Mouse (Mus musculus): ENCODE data around the gene Magi2. TPM values are rescaled to one million over a fixed set of nuclear protein-coding genes. Genes with fewer than 3 reads are reported as not detected.

Magi2 gene
- total RNA-seq (2015; ENCODE audit: low replicate concordance), result not detected in 2 replicates
- total RNA-seq (2017; ENCODE audit: low replicate concordance), result 0.42 and 0.51 TPM in 2 replicates

DNA sequence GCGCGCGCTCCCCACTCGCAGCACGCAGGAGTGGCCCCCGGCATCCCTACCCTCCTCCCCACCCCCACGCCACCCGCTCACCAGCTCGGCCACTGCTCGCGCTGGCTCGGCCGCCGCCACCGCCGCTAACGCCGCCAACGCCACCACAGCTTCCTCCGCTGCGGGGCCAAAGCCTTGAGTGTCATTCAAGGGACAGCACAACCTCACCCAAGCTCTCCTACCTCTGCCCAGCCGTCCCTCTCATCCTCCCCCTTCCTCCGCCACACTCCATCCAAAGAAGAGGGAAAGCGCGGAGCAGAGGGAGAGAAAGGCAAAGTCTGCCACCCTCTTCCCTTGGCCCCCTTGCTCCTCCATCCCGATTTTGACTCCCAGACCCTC is at the start of gene Magi2:
Magi2 (plus strand) TSS at position 171 of the 378 bp plus-strand sequence.
- no peak for ATAC-seq (replicated peaks; ENCODE audit: low FRiP score, poor library complexity, severe bottlenecking)

DNA sequence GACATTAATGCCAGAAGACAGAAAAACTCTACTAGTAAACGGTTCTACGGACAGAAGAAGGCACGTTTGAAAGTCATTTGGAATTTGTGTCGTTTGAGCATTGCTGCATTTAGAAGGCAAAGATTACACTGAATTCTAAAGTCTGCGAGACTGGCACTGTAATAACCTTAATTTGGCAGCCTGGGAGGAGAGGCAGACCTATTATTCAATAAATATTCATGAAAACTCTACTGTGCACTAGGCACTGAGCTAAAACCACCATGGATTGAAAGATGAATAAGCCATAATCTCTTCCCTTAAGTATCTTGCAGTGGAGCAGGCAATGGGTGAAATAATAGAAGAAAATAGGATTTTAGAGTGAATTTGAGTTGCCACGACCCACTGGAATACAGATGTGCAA is 48.2 kb upstream of the Magi2 start:
- ATAC-seq (replicated peaks; ENCODE audit: low FRiP score, poor library complexity, severe bottlenecking), result no peak

DNA sequence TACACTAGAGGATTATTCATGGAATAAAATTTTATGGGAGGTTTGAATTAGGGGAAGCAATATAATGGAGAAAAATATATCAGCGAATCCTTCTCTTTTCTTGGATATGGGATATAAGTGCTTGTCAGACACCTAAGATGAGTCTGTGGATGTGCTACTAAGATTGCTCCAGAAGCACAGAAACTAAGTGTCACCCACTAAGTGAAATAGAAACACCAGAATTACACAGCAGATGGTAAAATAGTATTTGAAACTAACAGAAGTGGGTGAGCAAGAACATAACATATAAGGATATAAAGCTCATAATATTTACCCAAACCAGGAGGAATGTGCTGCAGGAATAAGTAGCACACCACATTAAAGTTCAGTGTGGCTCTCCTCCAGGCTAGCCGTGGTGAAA is 40.7 kb upstream of the Magi2 start:
- ATAC-seq (replicated peaks; ENCODE audit: low FRiP score, poor library complexity, severe bottlenecking), result no peak

DNA sequence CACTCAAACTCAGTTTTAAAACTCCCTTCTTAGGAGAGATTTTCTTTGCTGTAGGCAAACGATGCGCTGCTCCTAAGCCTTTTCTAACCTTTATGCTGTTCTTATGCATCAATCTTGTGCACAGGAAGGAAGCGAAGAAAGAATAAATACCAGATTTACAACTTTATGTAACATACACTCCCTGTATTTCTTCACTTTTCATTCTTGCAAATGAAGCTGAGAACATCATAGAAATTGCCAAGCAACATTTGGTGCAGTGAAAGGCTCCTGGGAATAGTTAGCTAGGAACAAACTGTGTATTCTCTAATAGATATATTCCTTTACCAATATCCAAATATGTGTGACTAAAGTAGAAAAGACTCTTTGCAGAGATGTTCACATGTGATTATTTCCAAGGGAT is 15.2 kb upstream of the Magi2 start:
- no peak for ATAC-seq (replicated peaks; ENCODE audit: low FRiP score, poor library complexity, severe bottlenecking)

DNA sequence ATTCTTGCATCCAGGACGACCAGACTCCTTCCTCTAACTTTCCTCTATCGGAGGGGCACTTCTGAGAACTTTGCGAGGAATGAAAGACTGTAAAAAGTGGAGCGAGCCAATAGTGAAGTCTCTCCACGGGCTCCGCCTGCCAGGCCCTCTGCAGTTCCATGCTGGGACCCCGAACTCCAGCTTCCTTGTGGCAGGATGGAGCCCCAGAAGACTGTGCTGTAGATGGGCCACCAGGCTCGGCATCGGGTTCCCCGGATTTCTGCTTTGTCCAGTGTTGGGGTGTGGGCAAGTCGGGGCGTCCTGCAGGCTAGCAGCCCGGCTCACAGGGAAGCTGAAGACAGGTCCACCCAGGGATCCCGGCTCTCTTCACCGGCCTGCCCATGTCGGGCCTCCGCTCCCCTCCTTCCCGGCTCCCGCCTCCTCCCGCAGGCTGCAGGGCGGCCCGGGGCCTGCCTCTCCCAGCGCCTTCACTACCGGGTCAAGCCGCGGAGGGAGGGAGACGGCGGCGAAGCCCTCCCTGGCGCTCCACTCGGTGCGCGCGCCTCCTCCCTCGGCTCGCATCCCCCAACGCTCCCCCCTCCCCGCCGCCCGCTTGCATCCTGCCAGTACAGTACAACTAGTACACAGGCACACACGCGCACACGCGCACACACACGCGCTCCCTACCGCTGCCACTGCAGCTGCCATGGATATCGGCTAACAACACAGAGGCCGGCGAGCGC is 531 bp upstream of the Magi2 start:
- ATAC-seq (replicated peaks; ENCODE audit: low FRiP score, poor library complexity, severe bottlenecking), result no peak

DNA sequence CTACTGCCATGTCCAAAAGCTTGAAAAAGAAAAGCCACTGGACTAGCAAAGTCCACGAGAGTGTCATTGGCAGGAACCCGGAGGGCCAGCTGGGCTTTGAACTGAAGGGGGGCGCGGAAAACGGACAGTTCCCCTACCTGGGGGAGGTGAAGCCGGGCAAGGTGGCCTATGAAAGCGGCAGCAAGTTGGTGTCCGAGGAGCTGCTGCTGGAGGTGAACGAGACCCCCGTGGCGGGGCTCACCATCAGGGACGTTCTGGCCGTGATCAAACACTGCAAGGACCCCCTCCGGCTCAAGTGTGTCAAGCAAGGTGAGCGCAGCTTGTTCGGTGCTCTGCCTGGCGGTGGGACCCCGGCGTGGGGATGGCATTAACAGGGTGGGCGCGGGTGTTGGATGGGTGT is 445 bp downstream of the Magi2 start:
- no peak for ATAC-seq (replicated peaks; ENCODE audit: low FRiP score, poor library complexity, severe bottlenecking)

DNA sequence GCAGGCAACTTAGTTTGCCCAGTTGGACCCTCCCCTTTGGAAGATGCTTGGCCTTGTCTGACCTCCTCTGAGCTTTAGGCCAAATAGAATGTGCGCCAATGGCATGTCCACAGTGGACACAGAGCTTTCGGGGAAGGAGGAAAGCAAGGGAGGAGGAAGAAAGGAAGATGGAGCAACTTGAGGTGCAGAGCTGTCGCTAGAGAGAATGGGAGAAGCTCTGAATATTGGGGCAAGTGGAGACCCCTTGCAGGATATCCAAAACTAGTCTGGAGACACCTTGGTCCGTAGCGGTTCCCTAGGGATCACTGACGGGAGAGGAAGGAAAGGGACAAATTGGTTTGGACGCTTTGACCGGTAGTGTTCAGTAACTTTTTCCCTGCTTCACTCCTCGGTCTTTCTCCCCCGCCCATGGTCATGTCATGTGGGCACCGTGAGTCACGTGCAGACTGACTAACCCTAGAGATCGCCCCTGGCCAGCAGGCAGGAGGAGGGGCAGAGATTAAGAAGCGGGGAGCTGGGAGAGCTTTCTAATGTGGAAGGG is 1.0 kb downstream of the Magi2 start:
- no peak for ATAC-seq (replicated peaks; ENCODE audit: low FRiP score, poor library complexity, severe bottlenecking)

DNA sequence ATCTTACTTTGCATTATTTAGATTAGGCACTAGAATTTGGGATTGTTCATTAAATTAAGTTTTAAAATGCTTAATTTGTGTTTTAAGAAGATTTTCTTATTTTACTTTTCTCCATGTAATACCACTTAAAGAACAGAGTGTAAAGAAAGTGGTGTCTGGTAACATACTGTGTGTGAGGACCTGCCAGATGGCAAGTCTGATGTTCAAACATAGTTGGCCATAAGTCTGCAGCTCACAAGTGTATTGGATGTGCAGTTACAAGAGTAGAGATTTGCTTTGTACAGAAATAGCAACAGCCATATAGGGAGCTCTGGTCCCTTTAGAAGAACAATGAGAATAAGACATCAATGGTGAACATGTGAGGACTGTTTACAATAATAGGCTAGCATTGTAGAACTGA is 15.0 kb downstream of the Magi2 start:
- no peak for ATAC-seq (replicated peaks; ENCODE audit: low FRiP score, poor library complexity, severe bottlenecking)

DNA sequence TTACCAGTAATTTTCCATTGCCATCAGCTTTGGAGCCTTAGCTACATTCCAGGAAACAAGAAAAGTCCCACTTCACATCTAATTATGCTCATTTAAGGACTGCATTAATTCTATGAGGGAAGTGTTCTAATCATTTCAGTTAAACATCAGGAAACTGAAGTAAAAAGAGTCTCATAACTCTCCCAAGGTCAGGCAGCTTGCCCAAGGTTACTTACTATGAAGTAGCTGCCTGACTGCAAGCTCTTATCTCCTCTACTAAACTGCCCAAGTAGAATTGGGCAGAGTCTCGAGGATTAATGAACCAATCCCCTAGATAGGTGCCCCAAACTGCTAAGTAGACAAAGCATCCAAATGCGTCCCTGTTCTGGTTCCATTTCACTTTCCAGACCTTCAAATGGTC is 19.6 kb downstream of the Magi2 start:
- ATAC-seq (replicated peaks; ENCODE audit: low FRiP score, poor library complexity, severe bottlenecking), result no peak

DNA sequence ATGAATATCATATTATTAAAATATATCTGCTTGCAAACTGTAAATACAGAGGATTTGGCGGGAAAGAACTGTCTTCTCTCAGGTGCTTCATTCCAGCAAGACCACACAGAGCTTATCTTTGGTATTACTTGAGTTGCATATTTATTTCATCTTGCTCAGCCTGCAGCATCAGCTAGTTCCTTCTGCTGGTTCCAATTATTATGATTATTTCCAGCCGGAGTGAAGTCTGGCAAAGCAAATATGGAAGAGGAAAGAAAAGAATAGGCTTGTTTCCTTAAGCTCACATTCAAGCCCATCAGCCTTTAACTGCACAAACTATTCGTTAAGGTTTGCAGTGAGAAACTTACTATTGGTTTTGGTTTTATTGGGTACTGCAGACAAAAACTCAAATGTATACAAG is 20.4 kb downstream of the Magi2 start:
- no peak for ATAC-seq (replicated peaks; ENCODE audit: low FRiP score, poor library complexity, severe bottlenecking)

DNA sequence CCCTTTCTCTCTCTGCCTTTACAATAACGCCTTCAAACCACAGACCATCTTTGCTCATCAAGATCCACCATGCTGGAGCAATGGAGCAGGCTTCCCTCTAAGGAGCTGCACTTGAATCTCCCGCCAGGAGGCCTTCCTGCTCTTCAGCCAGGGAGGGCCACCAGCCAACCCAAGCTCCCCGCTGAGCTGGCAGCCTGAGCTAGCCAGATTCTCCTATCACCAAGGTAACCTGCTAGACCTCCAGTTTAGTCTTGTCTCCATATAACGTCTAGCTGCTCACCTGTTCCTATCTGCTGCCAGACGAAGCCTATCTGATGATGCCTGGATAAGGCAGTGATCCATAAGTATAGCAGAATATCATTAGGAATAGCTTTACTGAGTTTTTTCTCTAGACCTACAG is 36.0 kb downstream of the Magi2 start:
- no peak for ATAC-seq (replicated peaks; ENCODE audit: low FRiP score, poor library complexity, severe bottlenecking)

DNA sequence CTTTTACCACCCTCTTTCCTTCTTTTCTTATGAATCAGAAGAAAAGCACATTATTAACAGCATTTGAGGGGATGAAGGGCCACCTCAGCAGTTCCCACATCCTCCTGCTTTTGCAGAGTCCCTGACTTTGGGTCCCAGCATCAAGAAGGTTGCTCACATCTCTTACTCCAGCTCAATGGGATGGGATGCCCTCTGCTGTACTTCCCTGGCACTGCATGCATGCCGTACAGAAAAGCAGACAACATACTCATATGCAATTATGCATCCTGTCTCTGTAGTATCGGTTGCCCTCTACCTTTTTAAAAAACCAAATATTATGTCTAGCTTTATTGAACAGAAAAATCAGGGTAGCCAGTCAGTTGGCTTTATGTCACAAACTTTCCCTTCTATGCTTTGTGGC is 37.8 kb downstream of the Magi2 start:
- no peak for ATAC-seq (replicated peaks; ENCODE audit: low FRiP score, poor library complexity, severe bottlenecking)

DNA sequence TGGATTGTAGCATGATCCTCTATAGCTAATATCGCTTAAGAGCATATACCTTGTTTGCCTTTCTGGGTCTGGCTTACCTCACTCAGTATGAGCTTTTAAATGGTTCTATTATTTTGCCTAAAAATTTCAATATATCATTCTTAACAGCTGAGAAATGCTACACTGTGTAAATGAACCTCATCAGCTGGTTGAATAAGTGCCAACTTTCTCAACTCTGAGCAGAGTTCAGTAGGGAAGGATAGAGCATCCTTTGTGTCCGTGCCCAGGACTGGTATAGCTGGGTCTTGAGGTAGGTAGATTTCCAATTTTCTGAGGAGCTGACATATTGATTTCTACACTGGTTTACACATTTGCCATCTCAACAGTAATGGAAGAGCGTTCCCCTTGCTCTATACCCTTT is 65.7 kb downstream of the Magi2 start:
- ATAC-seq (replicated peaks; ENCODE audit: low FRiP score, poor library complexity, severe bottlenecking), result no peak

DNA sequence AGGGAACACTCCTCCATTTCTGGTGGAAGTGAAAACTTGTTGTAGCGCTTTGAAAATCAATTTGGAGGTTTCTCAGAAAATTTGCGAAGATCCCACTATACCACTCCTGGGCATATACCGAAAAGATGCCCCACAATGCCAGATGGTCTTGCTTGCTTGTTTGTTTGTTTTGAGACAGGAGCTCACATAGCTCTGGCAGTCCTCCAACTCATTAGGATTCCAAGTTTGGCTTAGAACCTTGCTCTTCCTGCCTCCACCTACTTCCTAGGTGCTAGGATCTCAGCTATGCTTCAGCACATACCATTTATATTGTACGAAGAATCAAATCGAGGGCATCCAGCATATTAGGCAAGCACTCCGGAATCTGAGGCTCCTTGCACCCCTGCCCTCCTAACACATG is 79.8 kb downstream of the Magi2 start:
- no peak for ATAC-seq (replicated peaks; ENCODE audit: low FRiP score, poor library complexity, severe bottlenecking)

DNA sequence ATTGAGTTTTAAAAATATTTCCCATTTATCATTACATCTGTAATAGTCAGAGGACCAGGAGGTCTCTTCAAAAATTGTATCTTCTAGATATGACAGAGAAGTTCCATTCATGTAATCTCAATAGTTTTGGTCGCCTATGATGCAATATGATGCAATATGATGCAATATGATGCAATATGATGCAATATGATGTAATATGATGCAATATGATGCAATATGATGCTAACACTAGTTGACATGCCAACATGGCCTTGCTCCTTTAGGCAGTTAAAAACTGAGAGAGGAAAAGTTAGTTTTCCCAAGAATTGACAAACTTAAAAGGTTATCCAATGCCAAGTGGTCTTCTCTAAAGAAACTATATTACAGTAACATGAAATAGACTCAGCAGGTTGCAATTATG is 83.0 kb downstream of the Magi2 start:
- ATAC-seq (replicated peaks; ENCODE audit: low FRiP score, poor library complexity, severe bottlenecking), result no peak

DNA sequence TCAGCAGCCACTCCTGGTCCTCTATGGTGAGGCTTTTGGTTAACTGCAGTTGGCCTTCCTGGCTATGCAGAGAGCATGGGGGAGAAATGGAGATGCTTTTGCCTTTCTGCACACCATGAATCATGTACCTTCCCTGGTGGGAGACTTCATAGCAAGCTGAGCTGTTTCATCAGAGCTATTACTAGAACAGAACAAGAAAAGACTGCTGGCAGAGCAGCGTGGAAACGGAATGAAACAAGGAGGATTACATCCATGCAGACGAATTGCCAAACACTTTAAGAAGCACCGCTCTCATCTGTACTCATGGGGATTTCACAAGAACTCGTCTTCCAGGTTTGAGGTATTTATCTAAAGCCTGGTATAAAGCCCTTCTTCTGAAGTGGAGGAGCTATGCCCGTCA is 95.7 kb downstream of the Magi2 start:
- no peak for ATAC-seq (replicated peaks; ENCODE audit: low FRiP score, poor library complexity, severe bottlenecking)

DNA sequence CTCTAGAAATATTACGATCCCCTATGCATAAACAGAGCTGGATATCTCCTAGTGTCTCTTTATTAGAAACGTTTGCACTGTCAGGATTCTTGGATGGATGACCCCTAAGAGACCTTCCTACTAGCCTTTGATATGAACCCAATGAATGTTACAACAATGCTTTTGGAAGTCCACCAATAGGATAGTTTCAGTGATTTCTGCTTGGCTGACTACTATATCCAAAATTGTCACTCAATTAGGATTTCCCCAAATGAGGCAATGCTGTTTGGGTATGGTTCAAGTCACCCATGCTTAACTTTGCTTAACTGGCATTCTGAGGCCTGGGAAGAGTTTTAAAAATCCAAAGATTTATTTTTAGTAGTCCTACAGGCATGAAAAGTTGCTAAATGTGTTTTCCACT is 110.7 kb downstream of the Magi2 start:
- ATAC-seq (replicated peaks; ENCODE audit: low FRiP score, poor library complexity, severe bottlenecking), result no peak

DNA sequence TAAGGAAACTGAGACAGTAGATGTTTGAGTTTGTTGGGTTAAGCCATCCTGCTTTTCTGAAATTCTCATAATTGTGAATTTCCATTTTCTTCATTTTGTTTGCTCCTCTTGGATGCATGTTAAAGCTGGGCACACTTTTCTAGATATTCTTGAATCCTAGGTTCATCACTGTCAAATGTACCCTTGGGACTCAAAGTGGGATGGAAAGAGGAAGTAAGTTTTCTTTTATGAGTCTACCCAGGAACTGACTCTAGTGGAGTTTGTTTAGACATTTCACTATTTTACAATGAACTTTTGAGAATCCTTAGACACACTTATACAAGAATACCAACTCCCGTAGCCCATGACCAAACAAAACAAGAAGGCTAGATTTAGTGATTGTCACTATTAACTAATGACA is 141.3 kb downstream of the Magi2 start:
- no peak for ATAC-seq (replicated peaks; ENCODE audit: low FRiP score, poor library complexity, severe bottlenecking)

DNA sequence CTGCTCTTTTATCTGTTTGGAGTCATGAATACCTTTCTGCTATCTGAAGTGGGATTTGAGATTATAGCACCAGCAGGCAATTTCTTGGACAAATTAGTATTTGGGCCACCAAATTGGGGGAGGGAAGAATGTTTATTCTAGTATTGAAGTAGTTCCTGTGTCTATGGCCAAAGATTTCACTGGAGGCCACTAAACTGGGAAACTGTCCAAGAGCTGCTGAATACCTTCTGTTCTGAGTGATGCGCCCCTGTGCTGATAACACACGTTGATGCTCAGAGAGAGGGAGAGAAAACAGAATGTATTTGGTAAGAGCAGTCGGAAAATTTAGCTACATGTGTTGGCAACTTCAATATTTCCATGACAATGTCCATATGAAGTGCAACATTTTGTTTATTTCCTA is 169.0 kb downstream of the Magi2 start:
- no peak for ATAC-seq (replicated peaks; ENCODE audit: low FRiP score, poor library complexity, severe bottlenecking)

DNA sequence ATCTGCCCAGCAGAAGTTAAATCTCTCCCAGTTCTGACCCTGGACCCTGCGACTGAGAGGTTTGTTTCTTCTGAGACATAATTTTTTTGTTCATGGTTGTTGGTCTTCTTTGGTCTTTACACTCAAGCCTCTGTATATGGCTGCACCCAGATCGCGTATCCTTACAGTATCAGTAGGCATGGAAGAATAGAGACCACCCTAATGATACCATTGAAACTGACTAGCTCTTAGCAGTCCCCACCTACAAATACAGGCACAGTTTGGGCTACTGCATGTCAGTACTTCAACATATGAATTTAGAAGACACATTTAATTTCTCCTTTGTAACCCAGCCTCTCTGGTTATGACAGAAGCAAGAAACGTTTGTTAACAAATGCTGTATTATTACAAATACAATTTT is 173.5 kb downstream of the Magi2 start:
- ATAC-seq (replicated peaks; ENCODE audit: low FRiP score, poor library complexity, severe bottlenecking), result no peak

DNA sequence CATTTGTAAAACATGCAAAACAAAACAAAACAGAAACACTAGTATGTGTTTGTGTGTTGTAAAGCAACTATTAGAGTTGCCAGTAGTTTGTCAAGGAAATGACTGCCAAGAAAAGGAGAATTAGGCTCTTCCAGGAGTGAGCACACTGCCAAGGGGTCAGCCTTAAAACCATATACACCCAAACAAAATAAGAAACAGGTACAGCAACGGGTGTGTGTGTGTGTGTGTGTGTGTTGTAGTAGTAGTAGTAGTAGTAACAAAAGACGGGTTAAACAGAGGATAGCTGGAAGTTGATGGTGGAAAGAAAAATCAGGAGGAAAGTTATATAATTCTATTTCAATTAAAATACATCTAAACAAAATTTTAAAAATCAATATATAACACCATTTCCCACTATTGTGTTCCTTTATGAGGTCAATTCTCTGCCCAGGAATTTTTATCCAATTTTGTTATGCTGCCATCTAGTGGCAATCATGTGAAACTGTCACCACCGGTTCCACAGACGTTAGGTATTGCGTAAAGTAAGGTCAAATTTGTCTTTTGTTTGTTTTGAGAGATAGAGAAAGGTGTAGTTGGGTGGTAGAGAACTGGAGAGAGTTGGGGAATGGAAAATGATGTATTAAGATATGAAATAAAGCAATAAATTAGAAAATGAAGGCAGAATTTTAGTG is 174.0 kb downstream of the Magi2 start:
- no peak for ATAC-seq (replicated peaks; ENCODE audit: low FRiP score, poor library complexity, severe bottlenecking)

All from erythroblast, adult 5-6 weeks (primary cell).